Mouse (Mus musculus) liver, embryonic 14.5 days (tissue): ENCODE results near the gene Cog4. TPM values are rescaled to one million over a fixed set of nuclear protein-coding genes. Genes with fewer than 3 reads are reported as not detected.

ENCODE experiments used
- ATAC-seq: fragments of 200-750 bp; cut with Nextera tagmentation; 2 replicates; pipeline ENCODE4 v1.8.0; 2017; ENCODE audit warnings: moderate number of reproducible peaks, mild to moderate bottlenecking, moderate library complexity; ENCODE audit not compliant: insufficient read depth
- DNase-seq, 3 experiments: peaks; one replicate each; pipeline ENCODE4 v3.0.0-alpha.2; 2012 to 2013; ENCODE audit warnings: low read depth in 3 of 3, low spot score in 3 of 3
- H3K27ac ChIP-seq: fragments of 300-500 bp; sonication (generic); 2 replicates; pipeline ENCODE4 v1.5.1; 2014; ENCODE audit warnings: moderate library complexity, mild to moderate bottlenecking, control low read depth, inconsistent platforms
- H3K27me3 ChIP-seq: fragments of 300-500 bp; sonication (generic); 2 replicates; pipeline ENCODE4 v1.6.1; 2014; ENCODE audit warnings: mild to moderate bottlenecking, low read length, moderate library complexity; ENCODE audit not compliant: control insufficient read depth, insufficient read depth
- H3K36me3 ChIP-seq: fragments of 300-500 bp; sonication (generic); replicated peaks from 2 replicates; pipeline ENCODE4 v1.6.1; 2014; ENCODE audit warnings: low read depth; ENCODE audit not compliant: control insufficient read depth, insufficient read depth
- H3K4me1 ChIP-seq, 2 experiments: fragments of 200-500 bp in 1 of 2; fragments of 300-500 bp in 1 of 2; sonication (generic) in 1 of 2; replicated peaks; 2 replicates each; pipeline ENCODE4 v1.6.1; 2012 to 2014; ENCODE audit warnings: antibody characterized with exemption in 1 of 2, inconsistent platforms in 1 of 2, low read length in 1 of 2; ENCODE audit not compliant: control insufficient read depth in 2 of 2, insufficient read depth in 2 of 2
- H3K4me2 ChIP-seq: fragments of 300-500 bp; sonication (generic); 2 replicates; pipeline ENCODE4 v1.6.1; 2014; ENCODE audit warnings: low read depth, mild to moderate bottlenecking, control low read depth, moderate library complexity
- H3K4me3 ChIP-seq, 2 experiments: fragments of 200-500 bp in 1 of 2; fragments of 300-500 bp in 1 of 2; sonication (generic) in 1 of 2; 2 replicates each; pipeline ENCODE4 v1.5.1; 2012 to 2014; ENCODE audit warnings: low read depth in 2 of 2, low read length in 2 of 2, mild to moderate bottlenecking in 2 of 2, control low read depth in 1 of 2, inconsistent platforms in 1 of 2, moderate library complexity in 1 of 2; ENCODE audit not compliant: insufficient read depth in 1 of 2
- H3K9ac ChIP-seq: fragments of 300-500 bp; sonication (generic); replicated peaks from 2 replicates; pipeline ENCODE4 v1.6.1; 2014; ENCODE audit warnings: mild to moderate bottlenecking, control low read depth, moderate library complexity
- H3K9me3 ChIP-seq: fragments of 300-500 bp; sonication (generic); 2 replicates; pipeline ENCODE4 v1.6.1; 2016; ENCODE audit warnings: low read length, mixed read lengths; ENCODE audit not compliant: control insufficient read depth
- CTCF ChIP-seq: IDR thresholded peaks from 2 replicates; pipeline ENCODE4 v1.5.1; 2016; ENCODE audit warnings: antibody characterized with exemption, low read depth, control low read depth
- EP300 ChIP-seq: IDR thresholded peaks from 2 replicates; pipeline ENCODE4 v1.6.1; 2016; ENCODE audit warnings: antibody characterized with exemption, low read depth
- WGBS: fragments of 180-500 bp; shearing (Covaris S2); extraction: QIAGEN DNeasy Blood & Tissue Kit; methylation state at CpG from one replicate; pipeline ENCODE4 v1.1.7; 2014; ENCODE audit not compliant: insufficient replicate concordance; 5-methylcytosine and 5-hydroxymethylcytosine counted together
- polyA plus RNA-seq, 2 experiments: library from polyadenylated mRNA; depleted of rRNA in 1 of 2; stranded (reverse) in 1 of 2; unstranded in 1 of 2; fragments of >200 nt; fragmentation: Nextera tagmentation in 1 of 2; extraction: Ambion mirVana in 1 of 2; gene quantifications; 2 replicates each; pipeline versions ENCODE4 v1.2.1 to v1.2.3; 2012 to 2014

The Cog4 gene
- polyA plus RNA-seq, 2 experiments, result 14.7 to 23.8 TPM

DNA sequence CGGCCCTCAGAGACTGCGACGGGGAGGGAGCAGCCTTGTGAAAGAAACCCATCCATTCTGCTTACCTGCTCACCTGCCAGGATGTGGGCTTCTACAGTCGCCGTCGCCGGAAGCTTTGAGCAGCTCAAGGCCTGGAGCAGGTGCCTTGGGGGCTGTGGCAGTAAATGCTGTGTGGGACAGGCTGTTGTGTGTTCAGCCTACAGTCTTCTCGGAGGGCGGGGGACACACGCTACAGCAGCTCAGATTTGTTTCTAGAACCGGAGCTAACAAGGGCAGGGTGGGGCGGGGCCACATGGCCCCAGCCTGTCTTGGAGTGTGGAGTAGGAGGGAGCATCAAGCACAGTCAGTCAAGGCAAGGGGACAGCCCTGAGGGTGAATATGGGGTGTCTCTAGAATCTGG is 40.7 kb upstream of the Cog4 start, which contains the start of gene Il34:
TSS of gene Il34 (minus strand) at position 256 of the 400 bp plus-strand sequence.
- Histone ChIP-seq H3K36me3 (peaks cover 14% of the 10 kb centered on the region), H3K4me1 (no peaks in the 10 kb centered on the region), H3K27ac (no peak within 1 kb of the TSS), H3K4me2 (no peak within 1 kb of the TSS), H3K27me3 (no peaks in the 10 kb centered on the region), H3K9ac (no peak within 1 kb of the TSS), H3K9me3 (no peaks in the 10 kb centered on the region), H3K4me3 (no peak within 1 kb of the TSS)
- TF ChIP-seq EP300 (no peak), CTCF (no peak)
- DNase-seq (no peak), ATAC-seq (no peak)
- WGBS, result 40% methylated on average over 12 of the region's 12 CpGs

GRCm38 (mm10) chr8:110806146-110806545 is 40.3 kb upstream of the Cog4 start:
- H3K9ac ChIP-seq, result no peak overlapping the region
- H3K4me2 ChIP-seq, result no peak overlapping the region
- no peak overlapping the region for H3K4me3 ChIP-seq
- DNase-seq (no peak), ATAC-seq (no peak)
- H3K27me3 ChIP-seq, result no peaks in the 10 kb centered on the region
- H3K9me3 ChIP-seq, result no peaks in the 10 kb centered on the region
- H3K4me1 ChIP-seq, result no peaks in the 10 kb centered on the region
- peaks cover 19% of the 10 kb centered on the region for H3K36me3 ChIP-seq
- WGBS, result 84% methylated on average over 1 of the region's 1 CpGs
- no peak overlapping the region for H3K27ac ChIP-seq
- TF ChIP-seq EP300 (no peak), CTCF (no peak)

DNA sequence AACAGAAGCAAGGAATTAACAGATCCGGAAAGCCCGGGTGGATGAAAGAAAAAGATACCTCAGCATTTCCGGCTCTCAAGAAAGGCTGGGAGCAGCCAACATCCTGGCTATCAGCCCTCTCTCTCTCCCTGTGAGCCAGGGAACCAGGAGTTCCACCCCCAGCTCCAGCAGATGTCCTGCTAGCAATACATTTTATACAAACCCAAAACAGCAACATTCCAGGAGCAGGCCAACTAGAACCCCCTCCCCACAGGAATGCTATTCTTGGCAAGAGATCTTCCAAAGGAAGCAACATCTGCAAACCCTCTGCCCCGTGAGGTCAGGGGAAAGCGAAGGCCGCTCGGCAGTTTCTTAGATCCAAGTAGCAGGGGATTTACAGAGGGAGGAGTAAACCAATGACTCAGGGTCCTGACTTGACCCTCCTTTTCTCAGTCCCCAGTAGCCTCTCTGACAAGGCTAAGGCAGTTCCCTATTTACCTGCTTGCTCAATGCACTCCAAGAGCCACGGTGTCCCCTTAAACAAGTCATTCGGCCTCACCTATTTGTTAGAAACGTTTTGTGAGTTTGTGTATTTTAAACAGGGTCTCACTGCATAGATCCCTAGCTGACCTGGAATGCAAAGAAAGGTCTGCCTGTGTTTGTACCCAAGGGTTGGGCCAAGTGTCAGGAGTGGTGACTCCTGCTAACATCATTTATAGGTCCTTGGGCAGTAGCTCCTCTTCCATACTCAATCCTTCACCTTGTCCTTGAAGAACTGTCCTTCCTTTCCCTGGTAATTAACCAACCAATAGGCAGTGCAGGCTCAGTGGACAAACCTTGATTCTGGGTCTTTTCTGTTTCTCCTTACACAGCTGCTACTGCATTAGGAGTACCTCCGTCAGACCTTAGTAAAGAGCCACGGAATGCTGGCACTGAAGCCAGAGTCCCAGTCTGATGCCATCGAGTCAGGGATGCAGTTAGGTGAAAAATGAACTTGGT is 37.6 kb upstream of the Cog4 start:
- Histone ChIP-seq H3K4me2 (no peak overlapping the region), H3K9me3 (no peaks in the 10 kb centered on the region), H3K27me3 (no peaks in the 10 kb centered on the region), H3K9ac (no peak overlapping the region), H3K27ac (no peak overlapping the region), H3K36me3 (peaks cover 45% of the 10 kb centered on the region), H3K4me3 (no peak overlapping the region), H3K4me1 (no peaks in the 10 kb centered on the region)
- WGBS, result 64% methylated on average over 13 of the region's 13 CpGs
- no peak for DNase-seq
- ATAC-seq, result no peak
- no peak for TF ChIP-seq EP300
- no peak for TF ChIP-seq CTCF

DNA sequence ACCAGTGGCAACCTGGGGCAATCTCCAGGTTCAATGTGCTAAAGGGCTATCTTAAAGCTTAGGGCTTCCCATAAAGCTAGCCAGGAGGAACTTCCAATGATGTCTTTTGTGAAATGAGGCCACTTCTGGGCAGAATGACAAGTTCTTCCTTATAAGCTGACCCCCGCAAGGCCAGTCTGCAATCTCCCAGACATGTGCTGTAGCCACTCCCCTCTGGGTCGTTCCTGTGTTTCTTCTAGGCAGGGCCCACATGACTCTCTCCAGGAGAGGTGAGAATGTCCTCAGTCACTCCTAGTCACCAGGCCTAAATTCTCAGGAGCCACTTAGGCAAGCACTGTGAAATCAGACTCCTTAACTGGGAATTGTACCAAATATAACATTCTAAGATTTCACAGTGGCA is 36.6 kb upstream of the Cog4 start:
- Histone ChIP-seq H3K36me3 (peaks cover 56% of the 10 kb centered on the region), H3K4me2 (no peak overlapping the region), H3K9me3 (no peaks in the 10 kb centered on the region), H3K27ac (no peak overlapping the region), H3K9ac (no peak overlapping the region), H3K27me3 (no peaks in the 10 kb centered on the region), H3K4me3 (no peak overlapping the region), H3K4me1 (no peaks in the 10 kb centered on the region)
- no peak for ATAC-seq
- TF ChIP-seq EP300 (no peak), CTCF (no peak)
- WGBS, result 53% methylated on average over 2 of the region's 2 CpGs
- no peak for DNase-seq

- TF ChIP-seq EP300, result no peak
- TF ChIP-seq CTCF, result no peak
- no peak overlapping the region for H3K9ac ChIP-seq
- H3K4me1 ChIP-seq, result no peaks in the 10 kb centered on the region
- peaks cover 63% of the 10 kb centered on the region for H3K36me3 ChIP-seq
- ATAC-seq, result no peak
- no peaks in the 10 kb centered on the region for H3K9me3 ChIP-seq
- no peak overlapping the region for H3K4me3 ChIP-seq
- H3K4me2 ChIP-seq, result no peak overlapping the region
- no peaks in the 10 kb centered on the region for H3K27me3 ChIP-seq
- no peak overlapping the region for H3K27ac ChIP-seq
- 87% methylated on average over 7 of the region's 7 CpGs for WGBS
- DNase-seq, result no peak
These were observed 35.8 kb upstream of the Cog4 start for GRCm38 (mm10) chr8:110810481-110811065.
